Mouse (Mus musculus) G1E (cell line): ENCODE measurements around the gene Mipol1.

ENCODE experiments used
- CTCF ChIP-seq: IDR thresholded peaks from 2 replicates; pipeline ENCODE4 v1.5.1; 2012; ENCODE audit warnings: low read depth, low read length, inconsistent platforms, mixed read lengths
- GATA1 ChIP-seq: IDR thresholded peaks from 2 replicates; pipeline ENCODE4 v1.6.1; 2012; ENCODE audit warnings: borderline replicate concordance, low read length, inconsistent platforms, mixed read lengths
- GATA2 ChIP-seq: IDR thresholded peaks from 2 replicates; pipeline ENCODE4 v1.6.1; 2012; ENCODE audit warnings: low read depth, low read length, inconsistent platforms, borderline replicate concordance
- POLR2AphosphoS5 ChIP-seq: IDR thresholded peaks from 2 replicates; pipeline ENCODE4 v1.6.1; 2012; ENCODE audit warnings: low read depth, low read length, inconsistent platforms; ENCODE audit not compliant: insufficient replicate concordance
- TAL1 ChIP-seq: conservative IDR thresholded peaks from 2 replicates; pipeline ENCODE4 v1.6.1; 2012; ENCODE audit warnings: low read depth, low read length, inconsistent platforms, mixed read lengths

DNA sequence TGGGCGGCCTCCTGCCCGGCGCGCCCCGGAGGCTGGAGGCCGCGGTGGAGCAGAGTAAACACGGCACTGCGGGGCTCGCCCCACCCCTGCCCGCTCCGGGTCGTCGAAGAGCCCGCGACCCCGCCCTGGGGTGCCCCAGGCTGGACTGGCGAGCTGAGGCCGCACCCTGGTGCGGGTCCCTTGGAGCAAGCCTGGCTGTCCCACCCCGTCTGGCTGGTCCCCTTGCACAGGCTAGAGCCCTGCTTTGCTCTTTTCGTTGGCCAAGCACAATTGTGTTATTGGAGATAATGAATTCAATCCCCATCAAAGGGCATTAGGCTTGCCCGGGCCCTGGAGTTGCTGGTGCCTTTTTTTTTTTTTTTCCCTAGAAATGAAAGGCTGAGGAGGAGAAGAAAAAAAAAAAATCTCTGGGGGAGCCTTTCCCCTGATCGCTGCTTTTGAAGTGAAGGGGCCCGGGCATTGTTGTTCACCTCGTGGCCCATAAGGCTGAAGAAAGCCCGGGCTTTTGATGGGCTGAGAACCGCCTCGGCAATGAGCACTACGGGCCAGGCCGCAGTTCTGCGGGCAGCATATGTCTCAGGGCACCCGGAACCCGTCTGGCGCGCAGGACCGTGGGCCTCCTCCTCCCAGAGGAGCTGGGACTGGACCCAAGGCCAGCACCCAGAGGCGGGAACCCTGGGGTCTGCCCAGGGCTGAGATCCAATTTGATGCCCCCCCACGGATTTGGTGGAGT lies 304.8 kb downstream of the Mipol1 start:
- TF ChIP-seq CTCF (no peak), GATA2 (no peak), TAL1 (no peak), GATA1 (no peak), POLR2AphosphoS5 (no peak)
